Mouse (Mus musculus): Measurements from ENCODE around the gene Tgfbr1. TPM values are rescaled to one million over a fixed set of nuclear protein-coding genes. Genes with fewer than 3 reads are reported as not detected.

The Tgfbr1 gene
- polyA plus RNA-seq, 1 experiment = 20.7 TPM

- no peak for TF ChIP-seq EP300 (IDR thresholded peaks at IDR 0.05; ENCODE audit: insufficient read depth, low read depth, low read length)
- TF ChIP-seq POLR2A (IDR thresholded peaks at IDR 0.05; ENCODE audit: insufficient read depth, low read length) = no peak
- no peak for TF ChIP-seq CTCF (IDR thresholded peaks at IDR 0.05; ENCODE audit: low read depth, low read length)
- Histone ChIP-seq H3K4me3 (ENCODE audit: low read depth, low read length) (no peak overlapping the region), H3K9me3 (replicated peaks; ENCODE audit: control insufficient read depth, insufficient read depth, low read length, poor library complexity, severe bottlenecking) (no peaks in the 10 kb centered on the region), H3K27me3 (ENCODE audit: control insufficient read depth, insufficient read depth, low read length, poor library complexity, severe bottlenecking) (no peaks in the 10 kb centered on the region; the same call in 1 of the 2 replicates), H3K4me1 (ENCODE audit: control insufficient read depth, insufficient read depth, low read length) (no peaks in the 10 kb centered on the region), H3K36me3 (ENCODE audit: control insufficient read depth, insufficient read depth, low read length, poor library complexity, severe bottlenecking) (no peaks in the 10 kb centered on the region), H3K9ac (ENCODE audit: low read depth, poor library complexity, severe bottlenecking) (no peak overlapping the region), H3K27ac (ENCODE audit: insufficient read depth, low read length) (no peak overlapping the region)
Observed at GRCm38 (mm10) chr4:47402200-47402599, 49.2 kb downstream of the Tgfbr1 start.

- H3K9me3 ChIP-seq (replicated peaks; ENCODE audit: control insufficient read depth, insufficient read depth, low read length, poor library complexity, severe bottlenecking) = no peaks in the 10 kb centered on the region
- no peaks in the 10 kb centered on the region for H3K36me3 ChIP-seq (ENCODE audit: control insufficient read depth, insufficient read depth, low read length, poor library complexity, severe bottlenecking)
- no peak overlapping the region for H3K4me3 ChIP-seq (ENCODE audit: low read depth, low read length)
- no peak overlapping the region for H3K9ac ChIP-seq (ENCODE audit: low read depth, poor library complexity, severe bottlenecking)
- H3K27ac ChIP-seq (ENCODE audit: insufficient read depth, low read length) = no peak overlapping the region
- TF ChIP-seq CTCF (IDR thresholded peaks at IDR 0.05; ENCODE audit: low read depth, low read length) (no peak), EP300 (IDR thresholded peaks at IDR 0.05; ENCODE audit: insufficient read depth, low read depth, low read length) (no peak), POLR2A (IDR thresholded peaks at IDR 0.05; ENCODE audit: insufficient read depth, low read length) (no peak)
- H3K27me3 ChIP-seq (ENCODE audit: control insufficient read depth, insufficient read depth, low read length, poor library complexity, severe bottlenecking) = no peaks in the 10 kb centered on the region
- no peaks in the 10 kb centered on the region for H3K4me1 ChIP-seq (ENCODE audit: control insufficient read depth, insufficient read depth, low read length)
Observed at GRCm38 (mm10) chr4:47404536-47404935, 51.5 kb downstream of the Tgfbr1 start.

GRCm38 (mm10) chr4:47407161-47407560 lies 54.1 kb downstream of the Tgfbr1 start:
- TF ChIP-seq CTCF (IDR thresholded peaks at IDR 0.05; ENCODE audit: low read depth, low read length) = no peak
- no peak for TF ChIP-seq EP300 (IDR thresholded peaks at IDR 0.05; ENCODE audit: insufficient read depth, low read depth, low read length)
- no peak for TF ChIP-seq POLR2A (IDR thresholded peaks at IDR 0.05; ENCODE audit: insufficient read depth, low read length)
- Histone ChIP-seq H3K9ac (ENCODE audit: low read depth, poor library complexity, severe bottlenecking) (no peak overlapping the region), H3K27me3 (ENCODE audit: control insufficient read depth, insufficient read depth, low read length, poor library complexity, severe bottlenecking) (no peaks in the 10 kb centered on the region), H3K9me3 (replicated peaks; ENCODE audit: control insufficient read depth, insufficient read depth, low read length, poor library complexity, severe bottlenecking) (no peaks in the 10 kb centered on the region), H3K27ac (ENCODE audit: insufficient read depth, low read length) (no peak overlapping the region), H3K36me3 (ENCODE audit: control insufficient read depth, insufficient read depth, low read length, poor library complexity, severe bottlenecking) (no peaks in the 10 kb centered on the region), H3K4me1 (ENCODE audit: control insufficient read depth, insufficient read depth, low read length) (no peaks in the 10 kb centered on the region), H3K4me3 (ENCODE audit: low read depth, low read length) (no peak overlapping the region)

GRCm38 (mm10) chr4:47417871-47418270 lies 64.8 kb downstream of the Tgfbr1 start:
- Histone ChIP-seq H3K27ac (ENCODE audit: insufficient read depth, low read length) (no peak overlapping the region), H3K9me3 (replicated peaks; ENCODE audit: control insufficient read depth, insufficient read depth, low read length, poor library complexity, severe bottlenecking) (no peaks in the 10 kb centered on the region), H3K27me3 (ENCODE audit: control insufficient read depth, insufficient read depth, low read length, poor library complexity, severe bottlenecking) (no peaks in the 10 kb centered on the region), H3K36me3 (ENCODE audit: control insufficient read depth, insufficient read depth, low read length, poor library complexity, severe bottlenecking) (no peaks in the 10 kb centered on the region), H3K4me3 (ENCODE audit: low read depth, low read length) (no peak overlapping the region), H3K4me1 (ENCODE audit: control insufficient read depth, insufficient read depth, low read length) (no peaks in the 10 kb centered on the region), H3K9ac (ENCODE audit: low read depth, poor library complexity, severe bottlenecking) (no peak overlapping the region)
- TF ChIP-seq EP300 (IDR thresholded peaks at IDR 0.05; ENCODE audit: insufficient read depth, low read depth, low read length) = no peak
- no peak for TF ChIP-seq CTCF (IDR thresholded peaks at IDR 0.05; ENCODE audit: low read depth, low read length)
- TF ChIP-seq POLR2A (IDR thresholded peaks at IDR 0.05; ENCODE audit: insufficient read depth, low read length) = no peak

GRCm38 (mm10) chr4:47419268-47419973 lies 66.4 kb downstream of the Tgfbr1 start:
- no peaks in the 10 kb centered on the region for H3K27me3 ChIP-seq (ENCODE audit: control insufficient read depth, insufficient read depth, low read length, poor library complexity, severe bottlenecking)
- no peak overlapping the region for H3K9ac ChIP-seq (ENCODE audit: low read depth, poor library complexity, severe bottlenecking)
- no peaks in the 10 kb centered on the region for H3K4me1 ChIP-seq (ENCODE audit: control insufficient read depth, insufficient read depth, low read length)
- H3K9me3 ChIP-seq (replicated peaks; ENCODE audit: control insufficient read depth, insufficient read depth, low read length, poor library complexity, severe bottlenecking) = no peaks in the 10 kb centered on the region
- no peak for TF ChIP-seq EP300 (IDR thresholded peaks at IDR 0.05; ENCODE audit: insufficient read depth, low read depth, low read length)
- no peak for TF ChIP-seq POLR2A (IDR thresholded peaks at IDR 0.05; ENCODE audit: insufficient read depth, low read length)
- TF ChIP-seq CTCF (IDR thresholded peaks at IDR 0.05; ENCODE audit: low read depth, low read length) = peak; percentile 31
- H3K27ac ChIP-seq (ENCODE audit: insufficient read depth, low read length) = no peak overlapping the region
- no peak overlapping the region for H3K4me3 ChIP-seq (ENCODE audit: low read depth, low read length)
- no peaks in the 10 kb centered on the region for H3K36me3 ChIP-seq (ENCODE audit: control insufficient read depth, insufficient read depth, low read length, poor library complexity, severe bottlenecking)

- H3K9me3 ChIP-seq (replicated peaks; ENCODE audit: control insufficient read depth, insufficient read depth, low read length, poor library complexity, severe bottlenecking) = no peaks in the 10 kb centered on the region
- H3K4me3 ChIP-seq (ENCODE audit: low read depth, low read length) = no peak overlapping the region
- H3K36me3 ChIP-seq (ENCODE audit: control insufficient read depth, insufficient read depth, low read length, poor library complexity, severe bottlenecking) = no peaks in the 10 kb centered on the region
- no peak for TF ChIP-seq POLR2A (IDR thresholded peaks at IDR 0.05; ENCODE audit: insufficient read depth, low read length)
- no peak for TF ChIP-seq CTCF (IDR thresholded peaks at IDR 0.05; ENCODE audit: low read depth, low read length)
- TF ChIP-seq EP300 (IDR thresholded peaks at IDR 0.05; ENCODE audit: insufficient read depth, low read depth, low read length) = no peak
- H3K4me1 ChIP-seq (ENCODE audit: control insufficient read depth, insufficient read depth, low read length) = no peaks in the 10 kb centered on the region
- no peaks in the 10 kb centered on the region for H3K27me3 ChIP-seq (ENCODE audit: control insufficient read depth, insufficient read depth, low read length, poor library complexity, severe bottlenecking)
- H3K27ac ChIP-seq (ENCODE audit: insufficient read depth, low read length) = no peak overlapping the region
- no peak overlapping the region for H3K9ac ChIP-seq (ENCODE audit: low read depth, poor library complexity, severe bottlenecking)
Observed at GRCm38 (mm10) chr4:47420191-47420590, 67.2 kb downstream of the Tgfbr1 start.
